Mouse (Mus musculus) liver, embryonic 11.5 days (tissue): ENCODE results near the gene Mrpl49. TPM values are rescaled to one million over a fixed set of nuclear protein-coding genes. Genes with fewer than 3 reads are reported as not detected.

Source experiments
- ATAC-seq: fragments of 200-750 bp; cut with Nextera tagmentation; replicated peaks from 2 replicates; pipeline ENCODE4 v1.8.0; 2017; ENCODE audit warnings: moderate number of reproducible peaks, mild to moderate bottlenecking, moderate TSS enrichment, moderate library complexity; ENCODE audit not compliant: low FRiP score
- DNase-seq: peaks from one replicate; pipeline ENCODE4 v3.0.0-alpha.2; 2017; ENCODE audit warnings: low spot score
- H3K27ac ChIP-seq: fragments of 300-500 bp; sonication (generic); 2 replicates; pipeline ENCODE4 v1.5.1; 2014; ENCODE audit warnings: mild to moderate bottlenecking, low read depth, low read length, control low read depth
- H3K27me3 ChIP-seq: fragments of 300-500 bp; sonication (generic); replicated peaks from 2 replicates; pipeline ENCODE4 v1.6.1; 2014; ENCODE audit warnings: low read length, mixed read lengths; ENCODE audit not compliant: control insufficient read depth, insufficient read depth
- H3K36me3 ChIP-seq: fragments of 300-500 bp; sonication (generic); 2 replicates; pipeline ENCODE4 v1.6.1; 2014; ENCODE audit warnings: mild to moderate bottlenecking, low read length, moderate library complexity, mixed read lengths; ENCODE audit not compliant: control insufficient read depth, insufficient read depth
- H3K4me1 ChIP-seq: fragments of 300-500 bp; sonication (generic); replicated peaks from 2 replicates; pipeline ENCODE4 v1.6.1; 2014; ENCODE audit warnings: low read length, mixed read lengths; ENCODE audit not compliant: control insufficient read depth, insufficient read depth
- H3K4me2 ChIP-seq: fragments of 300-500 bp; sonication (generic); 2 replicates; pipeline ENCODE4 v1.6.1; 2014; ENCODE audit warnings: mild to moderate bottlenecking, control low read depth, moderate library complexity
- H3K4me3 ChIP-seq: fragments of 300-500 bp; sonication (generic); 2 replicates; pipeline ENCODE4 v1.5.1; 2014; ENCODE audit warnings: low read depth, low read length, control low read depth
- H3K9ac ChIP-seq: fragments of 300-500 bp; sonication (generic); 2 replicates; pipeline ENCODE4 v1.6.1; 2014; ENCODE audit warnings: low read depth, low read length, control low read depth
- H3K9me3 ChIP-seq: fragments of 300-500 bp; sonication (generic); 2 replicates; pipeline ENCODE4 v1.6.1; 2016; ENCODE audit warnings: low read length, inconsistent platforms, mixed read lengths; ENCODE audit not compliant: control insufficient read depth
- WGBS: fragments of 180-500 bp; shearing (Covaris S2); extraction: QIAGEN DNeasy Blood & Tissue Kit; methylation state at CpG from one replicate; pipeline ENCODE4 v1.1.7; 2014; 5-methylcytosine and 5-hydroxymethylcytosine counted together
- polyA plus RNA-seq: library from polyadenylated mRNA; unstranded; fragments of >200 nt; fragmentation: Nextera tagmentation; extraction: Ambion mirVana; gene quantifications from 2 replicates; pipeline ENCODE4 v1.2.1, GENCODE M21; 2014

The Mrpl49 gene
- polyA plus RNA-seq, 1 experiment from 2014 or later: 84.5 TPM

DNA sequence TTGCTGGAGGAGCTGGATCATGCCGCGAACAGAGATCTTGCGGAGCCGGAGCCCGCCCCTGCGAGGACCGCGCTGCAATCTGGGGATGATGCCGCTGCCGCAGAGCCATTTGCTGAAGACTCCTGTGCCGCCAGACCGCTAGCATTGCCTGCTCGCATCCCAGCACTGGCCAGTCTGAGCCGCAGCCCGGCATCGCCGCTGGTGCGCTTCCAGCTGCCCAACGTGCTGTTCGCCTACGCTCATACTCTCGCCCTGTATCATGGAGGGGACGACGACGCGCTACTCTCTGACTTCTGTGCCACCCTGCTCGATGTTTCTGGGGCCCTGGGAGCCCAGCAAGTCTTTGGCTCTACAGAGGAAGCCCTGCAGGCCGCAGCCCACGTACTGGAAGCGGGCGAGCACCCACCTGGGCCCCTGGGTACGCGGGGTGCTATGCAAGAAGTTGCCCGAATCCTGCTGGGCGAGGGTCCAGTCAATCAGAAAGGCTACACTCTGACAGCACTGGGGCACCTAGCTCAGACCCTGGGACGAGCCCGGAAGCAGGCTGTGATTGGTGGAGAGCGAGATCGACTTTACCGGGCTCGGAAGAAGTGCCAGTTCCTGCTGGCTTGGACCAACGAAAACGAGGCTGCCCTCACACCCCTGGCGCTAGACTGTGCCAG lies 4.2 kb upstream of the Mrpl49 start:
- DNase-seq: peak; percentile 66

DNA sequence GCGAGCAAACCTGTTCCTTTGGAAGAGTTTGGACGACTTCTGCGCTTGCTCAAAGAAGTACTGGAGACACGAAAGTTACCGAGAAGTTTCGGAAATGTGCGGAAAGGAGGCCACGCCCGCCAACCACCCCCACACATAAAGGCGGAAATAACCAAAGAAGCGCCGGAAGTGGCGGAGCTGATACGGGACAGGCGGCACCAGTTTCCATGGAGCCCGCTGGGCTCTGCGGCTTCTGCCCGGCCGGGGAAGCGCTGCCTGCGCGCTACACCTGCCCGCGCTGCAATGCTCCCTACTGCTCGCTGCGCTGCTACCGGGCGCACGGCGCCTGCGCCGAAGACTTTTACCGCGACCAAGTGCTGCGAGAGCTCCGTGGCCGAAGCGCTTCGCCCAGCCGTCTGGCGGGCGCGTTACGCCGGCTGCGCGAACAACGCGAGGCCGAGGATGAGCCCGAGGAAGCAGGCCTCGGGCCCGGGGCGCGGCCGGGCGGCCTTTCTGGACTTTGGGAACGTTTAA lies 3.5 kb upstream of the Mrpl49 start, which contains the start of gene Znhit2:
TSS of gene Znhit2 (plus strand) at position 172 of the 513 bp plus-strand sequence.
- H3K4me1 ChIP-seq: peaks cover 18% of the 10 kb centered on the region
- H3K4me3 ChIP-seq: peak within 1 kb of the TSS; percentile 79
- H3K36me3 ChIP-seq: peaks cover 8% of the 10 kb centered on the region; the same call in 1 of the 2 replicates
- ATAC-seq: peak; percentile 70
- peak within 1 kb of the TSS; percentile 91 for H3K9ac ChIP-seq
- WGBS: under 1% methylated on average over 58 of the region's 58 CpGs
- peak; percentile 91 for DNase-seq
- H3K27ac ChIP-seq: peak within 1 kb of the TSS; percentile 94
- no peaks in the 10 kb centered on the region for H3K9me3 ChIP-seq
- H3K4me2 ChIP-seq: peak within 1 kb of the TSS; percentile 99
- no peaks in the 10 kb centered on the region for H3K27me3 ChIP-seq

More for the DNA sequence above, 4.2 kb upstream of the Mrpl49 start:
- peaks cover 8% of the 10 kb centered on the region; the same call in 1 of the 2 replicates for H3K36me3 ChIP-seq
- H3K27ac ChIP-seq: peak overlapping the region; percentile 94
- H3K4me1 ChIP-seq: peaks cover 21% of the 10 kb centered on the region
- H3K27me3 ChIP-seq: no peaks in the 10 kb centered on the region
- H3K4me2 ChIP-seq: peak overlapping the region; percentile 99
- H3K4me3 ChIP-seq: peak overlapping the region; percentile 79
- H3K9me3 ChIP-seq: no peaks in the 10 kb centered on the region
- peak; percentile 6; the same call in 1 of the 2 replicates for ATAC-seq
- WGBS: 1% methylated on average over 44 of the region's 44 CpGs
- H3K9ac ChIP-seq: peak overlapping the region; percentile 91

DNA sequence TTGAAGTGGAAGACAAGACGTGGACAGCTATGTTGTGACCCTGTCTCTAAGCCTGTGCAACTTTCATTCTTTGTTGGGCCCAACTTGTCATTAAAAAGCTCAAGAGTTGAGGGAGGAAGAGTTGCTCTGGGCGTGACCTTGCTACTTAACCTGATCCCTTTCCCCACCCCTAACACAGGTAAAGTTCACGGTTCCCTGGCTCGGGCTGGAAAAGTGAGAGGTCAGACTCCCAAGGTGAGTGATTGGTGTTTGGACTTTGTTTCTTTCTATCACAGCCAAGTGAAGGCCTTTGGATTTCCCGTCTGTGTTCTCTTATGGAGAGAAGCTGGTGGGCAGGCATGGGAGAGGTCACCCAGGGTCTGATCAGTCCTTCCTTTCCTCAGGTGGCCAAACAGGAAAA lies 1.4 kb upstream of the Mrpl49 start:
- ATAC-seq: no peak
- Histone ChIP-seq H3K27me3 (no peaks in the 10 kb centered on the region), H3K27ac (peak overlapping the region; percentile 85), H3K4me3 (peak overlapping the region; percentile 91), H3K4me1 (peaks cover 20% of the 10 kb centered on the region), H3K9ac (peak overlapping the region; percentile 97), H3K4me2 (peak overlapping the region; percentile 85), H3K36me3 (peaks cover 24% of the 10 kb centered on the region), H3K9me3 (no peaks in the 10 kb centered on the region)
- no peak for DNase-seq
- 79% methylated on average over 5 of the region's 5 CpGs for WGBS

DNA sequence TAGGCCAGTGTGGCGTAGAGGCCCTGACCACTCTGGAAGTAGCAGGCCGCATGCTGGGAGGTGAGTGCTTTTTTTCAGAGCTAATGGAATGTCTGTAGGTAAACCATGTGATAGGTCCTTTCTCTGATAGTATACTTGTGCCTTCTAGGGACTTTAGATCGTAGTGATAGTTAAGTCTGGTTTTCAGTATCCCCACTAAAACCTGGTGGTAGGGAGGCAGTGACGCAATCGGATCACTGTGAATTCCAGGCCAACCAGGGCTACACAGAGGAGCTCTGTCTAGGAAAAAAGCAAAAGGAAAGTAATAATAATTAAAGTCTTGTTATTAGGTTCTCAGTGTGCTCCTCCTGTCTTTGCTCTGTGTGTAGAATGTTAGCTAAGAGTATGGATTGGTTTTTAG lies 928 bp upstream of the Mrpl49 start:
- 12% methylated on average over 5 of the region's 5 CpGs for WGBS
- Histone ChIP-seq H3K4me1 (peaks cover 20% of the 10 kb centered on the region), H3K27ac (peak overlapping the region; percentile 85), H3K4me3 (peak overlapping the region; percentile 91), H3K36me3 (peaks cover 28% of the 10 kb centered on the region), H3K9ac (peak overlapping the region; percentile 97), H3K9me3 (no peaks in the 10 kb centered on the region), H3K27me3 (no peaks in the 10 kb centered on the region), H3K4me2 (peak overlapping the region; percentile 85)
- DNase-seq: no peak
- no peak for ATAC-seq

DNA sequence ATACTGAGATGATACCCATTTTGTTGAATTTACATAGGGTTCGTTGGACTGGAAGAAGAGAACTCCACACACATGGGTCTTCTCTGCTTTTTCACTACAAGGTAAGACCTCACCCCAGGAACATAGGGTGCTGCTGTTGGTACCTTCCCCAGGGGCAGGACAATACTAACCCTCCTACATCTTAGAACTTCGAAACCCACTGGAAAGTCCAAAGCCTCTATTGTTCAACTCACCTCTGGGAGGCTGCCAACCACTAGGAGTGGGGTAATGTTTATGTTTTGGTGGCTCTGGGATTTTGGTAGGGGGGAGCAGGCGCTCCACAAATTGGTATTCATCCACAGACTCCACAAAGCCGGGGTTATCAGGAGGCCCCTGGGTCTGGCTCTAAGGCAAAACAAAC lies 889 bp downstream of the Mrpl49 start:
- H3K9ac ChIP-seq: peak overlapping the region; percentile 97
- no peak overlapping the region for H3K27ac ChIP-seq
- ATAC-seq: no peak
- WGBS: 58% methylated on average over 4 of the region's 4 CpGs
- no peak for DNase-seq
- H3K9me3 ChIP-seq: no peaks in the 10 kb centered on the region
- H3K4me2 ChIP-seq: peak overlapping the region; percentile 80
- H3K4me1 ChIP-seq: peaks cover 13% of the 10 kb centered on the region; the same call in 1 of the 2 replicates
- H3K4me3 ChIP-seq: peak overlapping the region; percentile 91
- H3K36me3 ChIP-seq: peaks cover 45% of the 10 kb centered on the region
- H3K27me3 ChIP-seq: no peaks in the 10 kb centered on the region

DNA sequence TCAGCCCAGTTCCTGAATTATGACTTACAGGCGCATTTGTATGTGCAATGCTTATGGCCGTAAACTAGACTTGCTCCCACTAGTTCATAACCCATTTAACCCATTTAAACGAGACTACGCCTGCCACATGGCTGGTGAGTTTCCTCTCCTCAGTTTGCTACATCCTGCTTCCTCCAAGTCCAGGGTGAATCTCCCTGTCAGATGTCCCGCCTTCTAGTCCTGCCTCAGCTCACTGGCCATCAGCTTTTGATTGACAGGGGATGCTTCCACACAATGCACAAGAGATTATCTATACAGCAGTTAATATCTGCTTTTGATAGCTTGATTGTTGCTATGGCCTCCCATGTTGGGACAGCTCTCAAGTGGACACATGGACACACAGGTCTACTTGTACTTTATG lies 3.3 kb downstream of the Mrpl49 start:
- H3K27ac ChIP-seq: no peak overlapping the region
- no peak overlapping the region for H3K4me2 ChIP-seq
- H3K36me3 ChIP-seq: peaks cover 64% of the 10 kb centered on the region
- H3K4me3 ChIP-seq: no peak overlapping the region
- 0 out of 2 replicates have a peak overlapping the region, but pooled peaks have one; percentile 13 for H3K9ac ChIP-seq
- peaks cover 13% of the 10 kb centered on the region; the same call in 1 of the 2 replicates for H3K4me1 ChIP-seq
- no peaks in the 10 kb centered on the region for H3K27me3 ChIP-seq
- H3K9me3 ChIP-seq: no peaks in the 10 kb centered on the region
- WGBS: 86% methylated on average over 5 of the region's 5 CpGs
- ATAC-seq (no peak), DNase-seq (no peak)

DNA sequence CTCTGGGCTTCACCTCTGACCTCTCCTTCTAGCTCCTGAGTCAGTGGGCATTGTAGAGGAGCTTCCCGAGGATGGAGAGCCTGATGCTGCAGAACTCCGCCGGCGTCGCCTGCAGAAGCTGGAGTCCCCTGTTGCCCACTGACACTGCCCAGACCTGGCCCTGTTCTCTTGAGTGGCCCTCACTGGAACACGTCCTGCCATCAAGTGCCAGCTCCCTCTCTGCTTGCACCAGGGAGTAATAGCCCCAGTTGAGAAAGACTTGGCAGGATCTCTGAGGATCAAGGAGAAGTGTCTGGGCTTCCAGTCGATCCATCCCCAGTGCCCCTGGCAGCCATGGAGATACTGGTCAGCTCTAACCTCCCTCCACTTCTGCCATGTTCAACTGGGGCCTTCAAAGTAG lies 5.1 kb downstream of the Mrpl49 start:
- Histone ChIP-seq H3K4me2 (no peak overlapping the region), H3K27ac (no peak overlapping the region), H3K9me3 (no peaks in the 10 kb centered on the region), H3K9ac (no peak overlapping the region), H3K4me3 (no peak overlapping the region), H3K36me3 (peaks cover 65% of the 10 kb centered on the region), H3K4me1 (peaks cover 19% of the 10 kb centered on the region), H3K27me3 (no peaks in the 10 kb centered on the region)
- 87% methylated on average over 7 of the region's 7 CpGs for WGBS
- ATAC-seq (no peak), DNase-seq (no peak)

DNA sequence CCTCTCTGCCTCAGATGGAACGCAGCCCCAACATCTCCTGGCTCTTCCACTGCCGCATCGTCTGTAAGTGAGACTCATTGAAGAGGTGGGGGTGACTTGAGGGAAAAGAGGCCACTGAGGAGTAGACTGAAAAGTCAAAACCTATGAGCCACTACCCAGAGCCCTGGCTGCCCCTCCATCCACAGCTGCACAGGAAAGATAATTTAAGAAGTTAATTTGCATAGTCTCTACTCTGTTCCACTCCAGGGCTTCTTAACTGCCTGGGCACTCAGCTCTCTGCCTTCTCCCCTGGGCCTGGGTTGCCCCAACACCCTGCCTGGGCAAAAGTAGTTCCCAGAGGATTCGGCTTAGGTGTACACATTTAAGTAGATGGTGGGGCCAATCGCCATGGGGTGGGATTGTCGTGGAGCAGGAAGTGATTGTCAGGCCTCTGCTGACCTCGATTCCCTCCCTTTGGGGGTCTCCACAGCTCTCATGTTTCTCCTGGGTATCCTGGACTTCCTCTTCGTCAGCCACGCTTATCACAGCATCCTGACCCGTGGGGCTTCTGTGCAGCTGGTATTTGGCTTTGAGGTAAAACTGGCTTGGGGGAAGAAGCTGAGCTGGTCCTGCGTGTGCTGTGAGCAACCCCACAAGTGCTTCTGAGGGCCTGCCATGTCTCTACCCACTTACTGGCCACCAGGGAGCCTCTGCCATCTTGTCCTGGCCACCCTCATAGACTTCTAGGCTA lies 8.7 kb downstream of the Mrpl49 start:
- H3K9me3 ChIP-seq: no peaks in the 10 kb centered on the region
- DNase-seq (no peak), ATAC-seq (peak; percentile 17; the same call in 1 of the 2 replicates)
- peak overlapping the region; percentile 85 for H3K4me2 ChIP-seq
- H3K9ac ChIP-seq: no peak overlapping the region
- no peaks in the 10 kb centered on the region for H3K27me3 ChIP-seq
- H3K4me3 ChIP-seq: peak overlapping the region; percentile 14; the same call in 1 of the 2 replicates
- peaks cover 14% of the 10 kb centered on the region; the same call in 1 of the 2 replicates for H3K4me1 ChIP-seq
- H3K36me3 ChIP-seq: peaks cover 48% of the 10 kb centered on the region
- WGBS: 71% methylated on average over 11 of the region's 11 CpGs
- H3K27ac ChIP-seq: peak overlapping the region; percentile 10; the same call in 1 of the 2 replicates
